Mouse (Mus musculus): Measurements from ENCODE around the gene Sdhb. TPM values are rescaled to one million over a fixed set of nuclear protein-coding genes. Genes with fewer than 3 reads are reported as not detected.

Gene Sdhb
- polyA plus RNA-seq, 1 experiment from 2014 or later = 539 TPM

- 3% methylated on average over 17 of the region's 17 CpGs for WGBS
- H3K9me3 ChIP-seq = no peaks in the 10 kb centered on the region
Measured at GRCm38 (mm10) chr4:141010941-141011429, 50.0 kb downstream of the Sdhb start.

GRCm38 (mm10) chr4:141011556-141012328 lies 50.7 kb downstream of the Sdhb start:
- peak overlapping the region; percentile 67 for H3K4me2 ChIP-seq (replicated peaks)
- 0 out of 2 replicates have a peak, but pooled peaks have one; percentile 5 for ATAC-seq

More at GRCm38 (mm10) chr4:141010941-141011429, 50.0 kb downstream of the Sdhb start:
- Histone ChIP-seq H3K4me2 (replicated peaks) (peak overlapping the region; percentile 67), H3K27me3 (replicated peaks) (no peaks in the 10 kb centered on the region), H3K27ac (peak overlapping the region; percentile 84), H3K36me3 (peaks cover 16% of the 10 kb centered on the region), H3K4me1 (replicated peaks) (peaks cover 12% of the 10 kb centered on the region), H3K4me3 (replicated peaks) (peak overlapping the region; percentile 61), H3K9ac (peak overlapping the region; percentile 75)
- peak; percentile 59 for ATAC-seq

GRCm38 (mm10) chr4:141012558-141012957 lies 51.6 kb downstream of the Sdhb start:
- peak overlapping the region; percentile 75; the same call in 1 of the 2 replicates for H3K9ac ChIP-seq
- H3K9me3 ChIP-seq = no peaks in the 10 kb centered on the region
- no peaks in the 10 kb centered on the region for H3K27me3 ChIP-seq (replicated peaks)
- no peak overlapping the region for H3K4me3 ChIP-seq (replicated peaks)
- H3K4me1 ChIP-seq (replicated peaks) = peaks cover 15% of the 10 kb centered on the region
- peak overlapping the region; percentile 67 for H3K4me2 ChIP-seq (replicated peaks)
- peaks cover 6% of the 10 kb centered on the region; the same call in 1 of the 2 replicates for H3K36me3 ChIP-seq
- WGBS = 71% methylated on average over 10 of the region's 10 CpGs
- H3K27ac ChIP-seq = 0 out of 2 replicates have a peak overlapping the region, but pooled peaks have one; percentile 84
- no peak for ATAC-seq

More at GRCm38 (mm10) chr4:141011556-141012328, 50.7 kb downstream of the Sdhb start:
- H3K9me3 ChIP-seq = no peaks in the 10 kb centered on the region
- H3K4me3 ChIP-seq (replicated peaks) = peak overlapping the region; percentile 61
- H3K27ac ChIP-seq = peak overlapping the region; percentile 84
- H3K27me3 ChIP-seq (replicated peaks) = no peaks in the 10 kb centered on the region
- peaks cover 15% of the 10 kb centered on the region for H3K4me1 ChIP-seq (replicated peaks)
- peak overlapping the region; percentile 75 for H3K9ac ChIP-seq
- peaks cover 10% of the 10 kb centered on the region for H3K36me3 ChIP-seq
- 44% methylated on average over 14 of the region's 14 CpGs for WGBS

GRCm38 (mm10) chr4:141014114-141014513 lies 53.1 kb downstream of the Sdhb start:
- no peak overlapping the region for H3K27ac ChIP-seq
- H3K4me3 ChIP-seq (replicated peaks) = no peak overlapping the region
- H3K36me3 ChIP-seq = peaks cover 6% of the 10 kb centered on the region; the same call in 1 of the 2 replicates
- peaks cover 18% of the 10 kb centered on the region for H3K4me1 ChIP-seq (replicated peaks)
- no peak for ATAC-seq
- H3K27me3 ChIP-seq (replicated peaks) = no peaks in the 10 kb centered on the region
- no peaks in the 10 kb centered on the region for H3K9me3 ChIP-seq
- no peak overlapping the region for H3K9ac ChIP-seq
- 77% methylated on average over 8 of the region's 8 CpGs for WGBS
- H3K4me2 ChIP-seq (replicated peaks) = no peak overlapping the region

- Histone ChIP-seq H3K27me3 (replicated peaks) (no peaks in the 10 kb centered on the region), H3K4me3 (replicated peaks) (no peak overlapping the region), H3K36me3 (peaks cover 6% of the 10 kb centered on the region; the same call in 1 of the 2 replicates), H3K9me3 (no peaks in the 10 kb centered on the region), H3K27ac (no peak overlapping the region), H3K9ac (no peak overlapping the region), H3K4me1 (replicated peaks) (peaks cover 21% of the 10 kb centered on the region), H3K4me2 (replicated peaks) (no peak overlapping the region)
- WGBS = 96% methylated on average over 11 of the region's 11 CpGs
- ATAC-seq = no peak
Measured at GRCm38 (mm10) chr4:141014856-141015255, 53.9 kb downstream of the Sdhb start.

GRCm38 (mm10) chr4:141015356-141015755 lies 54.4 kb downstream of the Sdhb start:
- Histone ChIP-seq H3K9me3 (no peaks in the 10 kb centered on the region), H3K27ac (no peak overlapping the region), H3K36me3 (peaks cover 6% of the 10 kb centered on the region; the same call in 1 of the 2 replicates), H3K4me2 (replicated peaks) (no peak overlapping the region), H3K4me1 (replicated peaks) (peaks cover 26% of the 10 kb centered on the region), H3K4me3 (replicated peaks) (no peak overlapping the region), H3K9ac (no peak overlapping the region), H3K27me3 (replicated peaks) (no peaks in the 10 kb centered on the region)
- 79% methylated on average over 7 of the region's 7 CpGs for whole genome bisulfite sequencing
- ATAC-seq = no peak

- 72% methylated on average over 9 of the region's 9 CpGs for WGBS
- Histone ChIP-seq H3K4me2 (replicated peaks) (no peak overlapping the region), H3K9me3 (no peaks in the 10 kb centered on the region), H3K4me3 (replicated peaks) (no peak overlapping the region), H3K27ac (no peak overlapping the region), H3K27me3 (replicated peaks) (no peaks in the 10 kb centered on the region), H3K36me3 (peaks cover 6% of the 10 kb centered on the region; the same call in 1 of the 2 replicates), H3K4me1 (replicated peaks) (peaks cover 35% of the 10 kb centered on the region), H3K9ac (no peak overlapping the region)
- no peak for ATAC-seq
Measured at GRCm38 (mm10) chr4:141016311-141016710, 55.3 kb downstream of the Sdhb start.

- WGBS = 81% methylated on average over 29 of the region's 29 CpGs
- H3K27ac ChIP-seq = no peak overlapping the region
- H3K27me3 ChIP-seq (replicated peaks) = no peaks in the 10 kb centered on the region
- peaks cover 6% of the 10 kb centered on the region; the same call in 1 of the 2 replicates for H3K36me3 ChIP-seq
- no peak overlapping the region for H3K4me3 ChIP-seq (replicated peaks)
- no peaks in the 10 kb centered on the region for H3K9me3 ChIP-seq
- no peak for ATAC-seq
- peaks cover 33% of the 10 kb centered on the region for H3K4me1 ChIP-seq (replicated peaks)
- no peak overlapping the region for H3K4me2 ChIP-seq (replicated peaks)
- no peak overlapping the region for H3K9ac ChIP-seq
Measured at GRCm38 (mm10) chr4:141017657-141018436, 56.8 kb downstream of the Sdhb start.

- 71% methylated on average over 17 of the region's 17 CpGs for WGBS
- no peak overlapping the region for H3K4me3 ChIP-seq (replicated peaks)
- peaks cover 41% of the 10 kb centered on the region for H3K4me1 ChIP-seq (replicated peaks)
- peak overlapping the region; percentile 90 for H3K27ac ChIP-seq
- H3K9ac ChIP-seq = peak overlapping the region; percentile 6; the same call in 1 of the 2 replicates
- H3K4me2 ChIP-seq (replicated peaks) = peak overlapping the region; percentile 40
- ATAC-seq = no peak
- no peaks in the 10 kb centered on the region for H3K9me3 ChIP-seq
- no peaks in the 10 kb centered on the region for H3K27me3 ChIP-seq (replicated peaks)
- H3K36me3 ChIP-seq = peaks cover 6% of the 10 kb centered on the region; the same call in 1 of the 2 replicates
Measured at GRCm38 (mm10) chr4:141020220-141020619, 59.2 kb downstream of the Sdhb start.

GRCm38 (mm10) chr4:141020811-141021613 lies 60.0 kb downstream of the Sdhb start:
- H3K4me2 ChIP-seq (replicated peaks) = peak overlapping the region; percentile 40
- no peaks in the 10 kb centered on the region for H3K36me3 ChIP-seq
- WGBS = 34% methylated on average over 14 of the region's 14 CpGs
- peaks cover 42% of the 10 kb centered on the region for H3K4me1 ChIP-seq (replicated peaks)
- no peaks in the 10 kb centered on the region for H3K9me3 ChIP-seq
- peak overlapping the region; percentile 17; the same call in 1 of the 2 replicates for H3K9ac ChIP-seq
- no peak overlapping the region for H3K4me3 ChIP-seq (replicated peaks)
- H3K27ac ChIP-seq = peak overlapping the region; percentile 90
- peak; percentile 85 for ATAC-seq
- no peaks in the 10 kb centered on the region for H3K27me3 ChIP-seq (replicated peaks)

- Histone ChIP-seq H3K27ac (peak overlapping the region; percentile 90), H3K4me1 (replicated peaks) (peaks cover 38% of the 10 kb centered on the region), H3K36me3 (no peaks in the 10 kb centered on the region), H3K4me3 (replicated peaks) (no peak overlapping the region), H3K27me3 (replicated peaks) (no peaks in the 10 kb centered on the region), H3K9ac (no peak overlapping the region), H3K9me3 (no peaks in the 10 kb centered on the region), H3K4me2 (replicated peaks) (0 out of 2 replicates have a peak overlapping the region, but pooled peaks have one; percentile 3)
- ATAC-seq = no peak
- 52% methylated on average over 11 of the region's 11 CpGs for WGBS
Measured at GRCm38 (mm10) chr4:141021614-141021929, 60.6 kb downstream of the Sdhb start.

Measured in intestine, embryonic 15.5 days (tissue).